Mouse (Mus musculus): ENCODE results near the gene Slc22a21. TPM values are rescaled to one million over a fixed set of nuclear protein-coding genes. Genes with fewer than 3 reads are reported as not detected.

The Slc22a21 gene
- 1.5 TPM for polyA plus RNA-seq (2014; fragmentation: Illumina TruSeq; extraction: RNeasy Lipid Tissue Mini Kit (QIAGEN cat#74804); ENCODE audit: low read depth, low replicate concordance)

GRCm38 (mm10) chr11:53979788-53980621 lies at the start of gene Slc22a21:
Gene Slc22a21 (minus strand): TSS chr11:53980332.

DNA sequence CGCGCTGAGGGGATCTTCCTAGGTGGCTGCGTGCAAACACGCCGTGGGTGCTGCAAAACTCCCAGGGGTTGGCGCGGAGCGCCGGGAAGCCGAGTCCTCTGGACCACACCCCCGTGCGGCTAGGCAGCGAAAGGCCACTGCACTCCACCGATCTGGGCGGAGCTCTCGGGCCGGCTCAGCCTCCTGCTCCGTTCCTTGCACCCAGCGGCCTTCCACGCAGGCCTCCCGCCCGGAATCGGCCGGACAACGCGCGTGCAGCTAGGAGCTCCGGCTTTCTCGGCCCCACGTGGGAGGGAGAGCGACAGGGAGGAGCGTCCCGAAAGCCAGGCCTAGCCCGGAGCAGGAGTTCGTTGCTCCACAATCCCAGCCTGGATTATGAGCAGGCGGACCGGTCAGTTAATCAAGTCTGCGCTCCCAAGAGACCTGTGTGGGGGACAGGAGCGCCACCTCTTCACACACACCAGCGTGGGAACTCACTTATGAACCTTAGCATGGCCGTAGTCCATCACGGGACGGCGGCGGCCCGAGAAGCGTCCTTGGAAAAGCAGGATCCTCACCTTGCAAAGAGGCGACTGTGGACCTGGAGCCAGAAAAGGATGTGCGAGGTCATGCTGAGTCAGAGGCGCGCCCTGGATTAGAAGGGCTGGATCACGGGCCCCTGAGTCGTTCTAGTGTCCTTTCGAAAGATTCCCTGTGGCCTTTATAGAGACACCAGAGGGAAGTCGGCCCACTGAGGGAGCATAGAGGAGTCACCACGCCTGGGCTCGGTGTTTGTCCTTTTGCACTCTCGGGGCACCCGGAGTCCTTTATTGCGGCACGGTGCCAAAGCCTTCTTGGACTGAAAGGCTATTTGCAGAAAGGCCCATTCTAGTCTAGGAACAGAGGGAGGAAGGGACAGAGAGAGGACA lies 48.2 kb upstream of the Slc22a21 start, which contains the start of gene Slc22a4:
TSS of gene Slc22a4 (minus strand) at position 47 of the 908 bp plus-strand sequence.

Other genes with a start within 250 kb of the Slc22a21 start
- 20.8 TPM for gene Irf1, start 210.3 kb downstream of the Slc22a21 start, polyA plus RNA-seq (2014; fragmentation: Illumina TruSeq; extraction: RNeasy Lipid Tissue Mini Kit (QIAGEN cat#74804); ENCODE audit: low read depth, low replicate concordance)
- 1.1 TPM for gene Gm17334, start 207.1 kb downstream of the Slc22a21 start, polyA plus RNA-seq (2014; fragmentation: Illumina TruSeq; extraction: RNeasy Lipid Tissue Mini Kit (QIAGEN cat#74804); ENCODE audit: low read depth, low replicate concordance)
- gene Gm12216, start 121.1 kb downstream of the Slc22a21 start, polyA plus RNA-seq (2014; fragmentation: Illumina TruSeq; extraction: RNeasy Lipid Tissue Mini Kit (QIAGEN cat#74804); ENCODE audit: low read depth, low replicate concordance): 1.5 TPM
- gene Slc22a5, start 88.7 kb downstream of the Slc22a21 start, polyA plus RNA-seq (2014; fragmentation: Illumina TruSeq; extraction: RNeasy Lipid Tissue Mini Kit (QIAGEN cat#74804); ENCODE audit: low read depth, low replicate concordance): 23.7 TPM
- gene Slc22a4, start 47.8 kb upstream of the Slc22a21 start, polyA plus RNA-seq (2014; fragmentation: Illumina TruSeq; extraction: RNeasy Lipid Tissue Mini Kit (QIAGEN cat#74804); ENCODE audit: low read depth, low replicate concordance): 5.7 TPM
- gene Pdlim4, start 88.7 kb upstream of the Slc22a21 start, polyA plus RNA-seq (2014; fragmentation: Illumina TruSeq; extraction: RNeasy Lipid Tissue Mini Kit (QIAGEN cat#74804); ENCODE audit: low read depth, low replicate concordance): 35.0 TPM
- gene P4ha2, start 119.8 kb upstream of the Slc22a21 start, polyA plus RNA-seq (2014; fragmentation: Illumina TruSeq; extraction: RNeasy Lipid Tissue Mini Kit (QIAGEN cat#74804); ENCODE audit: low read depth, low replicate concordance): 62.3 TPM